Mouse (Mus musculus) kidney, embryonic 14.5 days (tissue): ENCODE results near the gene Adamtsl4. TPM values are rescaled to one million over a fixed set of nuclear protein-coding genes. Genes with fewer than 3 reads are reported as not detected.

Experiments used
- ATAC-seq: fragments of 200-750 bp; cut with Nextera tagmentation; 2 replicates; pipeline ENCODE4 v1.8.0; 2017; ENCODE audit warnings: moderate number of reproducible peaks, mild to moderate bottlenecking, moderate TSS enrichment, moderate library complexity; ENCODE audit not compliant: low FRiP score, low TSS enrichment
- H3K27ac ChIP-seq: fragments of 300-500 bp; sonication (generic); 2 replicates; pipeline ENCODE4 v1.5.1; 2014; ENCODE audit warnings: low read depth, mild to moderate bottlenecking, low read length, moderate library complexity, mixed read lengths
- H3K27me3 ChIP-seq: fragments of 300-500 bp; sonication (generic); 2 replicates; pipeline ENCODE4 v1.6.1; 2014; ENCODE audit warnings: mild to moderate bottlenecking, low read length; ENCODE audit not compliant: control insufficient read depth, insufficient read depth
- H3K36me3 ChIP-seq: fragments of 300-500 bp; sonication (generic); 2 replicates; pipeline ENCODE4 v1.6.1; 2014; ENCODE audit warnings: low read length, mixed read lengths; ENCODE audit not compliant: control insufficient read depth, insufficient read depth
- H3K4me1 ChIP-seq: fragments of 300-500 bp; sonication (generic); 2 replicates; pipeline ENCODE4 v1.6.1; 2014; ENCODE audit warnings: low read length, mixed read lengths; ENCODE audit not compliant: control insufficient read depth, insufficient read depth
- H3K4me2 ChIP-seq: fragments of 300-500 bp; sonication (generic); replicated peaks from 2 replicates; pipeline ENCODE4 v1.6.1; 2014; ENCODE audit warnings: low read depth, mild to moderate bottlenecking, low read length
- H3K4me3 ChIP-seq: fragments of 300-500 bp; sonication (generic); 2 replicates; pipeline ENCODE4 v1.5.1; 2014; ENCODE audit warnings: mild to moderate bottlenecking, low read length
- H3K9ac ChIP-seq: fragments of 300-500 bp; sonication (generic); 2 replicates; pipeline ENCODE4 v1.6.1; 2014; ENCODE audit warnings: low read depth, mild to moderate bottlenecking, low read length, moderate library complexity
- H3K9me3 ChIP-seq: fragments of 300-500 bp; sonication (generic); 2 replicates; pipeline ENCODE4 v1.6.1; 2016; ENCODE audit warnings: low read length; ENCODE audit not compliant: control insufficient read depth
- WGBS: fragments of 180-500 bp; shearing (Covaris S2); extraction: QIAGEN DNeasy Blood & Tissue Kit; methylation state at CpG from one replicate; pipeline ENCODE4 v1.1.7; 2014; 5-methylcytosine and 5-hydroxymethylcytosine counted together
- microRNA-seq: library from miRNA; unstranded; fragments of <30 nt; microRNA quantifications from one replicate; pipeline ENCODE4, GENCODE M21; 2016
- polyA plus RNA-seq: library from polyadenylated mRNA; unstranded; fragments of >200 nt; fragmentation: Nextera tagmentation; extraction: Ambion mirVana; gene quantifications from 2 replicates; pipeline ENCODE4 v1.2.1, GENCODE M21; 2014

Adamtsl4 gene
- polyA plus RNA-seq, 1 experiment from 2014 or later = 3.7 TPM

GRCm38 (mm10) chr3:95631304-95631703 is 56.4 kb downstream of the Adamtsl4 start:
- no peak overlapping the region for H3K4me3 ChIP-seq
- no peaks in the 10 kb centered on the region for H3K4me1 ChIP-seq
- no peak overlapping the region for H3K4me2 ChIP-seq
- ATAC-seq = no peak
- no peak overlapping the region for H3K27ac ChIP-seq
- WGBS = 60% methylated on average over 6 of the region's 6 CpGs
- H3K27me3 ChIP-seq = no peaks in the 10 kb centered on the region
- H3K9me3 ChIP-seq = no peaks in the 10 kb centered on the region
- no peak overlapping the region for H3K9ac ChIP-seq
- H3K36me3 ChIP-seq = peaks cover 95% of the 10 kb centered on the region

DNA sequence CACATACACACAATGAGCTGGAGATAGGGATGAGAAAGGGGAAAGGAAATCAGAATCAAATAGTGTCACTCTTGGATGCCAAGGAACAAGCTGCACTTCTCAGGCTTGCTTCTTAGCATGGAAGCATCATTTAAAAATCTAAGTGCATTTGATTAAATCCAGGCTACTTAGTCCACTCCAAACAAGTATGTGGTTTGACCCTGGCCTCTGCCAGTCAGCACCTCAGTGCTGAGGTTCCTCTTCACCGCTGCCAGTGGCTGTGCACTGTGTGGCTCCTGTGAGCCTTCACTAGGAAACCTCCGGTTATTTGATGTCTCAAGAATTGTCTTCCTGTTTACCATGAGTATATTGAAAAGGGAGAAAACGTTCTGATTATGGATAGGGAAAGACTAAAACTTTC is 56.9 kb downstream of the Adamtsl4 start:
- no peak overlapping the region for H3K27ac ChIP-seq
- no peak for ATAC-seq
- H3K9ac ChIP-seq = no peak overlapping the region
- WGBS = 89% methylated on average over 3 of the region's 3 CpGs
- peaks cover 92% of the 10 kb centered on the region for H3K36me3 ChIP-seq
- no peak overlapping the region for H3K4me3 ChIP-seq
- H3K4me2 ChIP-seq = no peak overlapping the region
- no peaks in the 10 kb centered on the region for H3K9me3 ChIP-seq
- H3K27me3 ChIP-seq = no peaks in the 10 kb centered on the region
- H3K4me1 ChIP-seq = no peaks in the 10 kb centered on the region

DNA sequence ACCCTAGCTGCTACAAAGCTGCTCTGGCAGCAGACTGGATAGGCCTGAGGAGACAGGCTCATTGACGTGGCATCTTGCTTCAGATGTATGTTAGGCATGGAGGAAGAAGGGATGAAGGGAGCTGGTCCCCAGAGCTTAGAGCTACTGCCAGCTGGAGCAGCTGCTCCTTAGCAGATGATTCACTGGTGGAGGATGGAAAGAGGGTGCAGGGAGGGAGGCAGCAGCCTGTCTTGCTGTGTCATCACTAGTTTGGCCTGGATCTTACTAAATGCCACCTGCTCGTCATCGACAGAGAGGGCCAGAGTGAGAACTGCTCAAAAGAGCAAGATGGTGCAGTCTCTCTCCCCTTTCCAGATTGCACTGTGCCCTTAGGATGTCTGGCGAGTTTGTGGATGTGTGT is 58.0 kb downstream of the Adamtsl4 start:
- no peaks in the 10 kb centered on the region for H3K9me3 ChIP-seq
- H3K4me1 ChIP-seq = no peaks in the 10 kb centered on the region
- no peak overlapping the region for H3K4me3 ChIP-seq
- no peak overlapping the region for H3K9ac ChIP-seq
- no peak for ATAC-seq
- 88% methylated on average over 4 of the region's 4 CpGs for WGBS
- no peak overlapping the region for H3K27ac ChIP-seq
- peaks cover 81% of the 10 kb centered on the region for H3K36me3 ChIP-seq
- no peaks in the 10 kb centered on the region for H3K27me3 ChIP-seq
- no peak overlapping the region for H3K4me2 ChIP-seq

- H3K27ac ChIP-seq = no peak overlapping the region
- no peak overlapping the region for H3K4me3 ChIP-seq
- peaks cover 62% of the 10 kb centered on the region for H3K36me3 ChIP-seq
- WGBS = 72% methylated on average over 5 of the region's 5 CpGs
- no peak overlapping the region for H3K4me2 ChIP-seq
- H3K9ac ChIP-seq = no peak overlapping the region
- no peaks in the 10 kb centered on the region for H3K9me3 ChIP-seq
- ATAC-seq = no peak
- H3K27me3 ChIP-seq = no peaks in the 10 kb centered on the region
- no peaks in the 10 kb centered on the region for H3K4me1 ChIP-seq
These were observed 60.0 kb downstream of the Adamtsl4 start for GRCm38 (mm10) chr3:95627763-95628162.

Small RNA genes lying within 50 kb of the gene (microRNA-seq; reads per million reads assigned to microRNA genes)
- not detected for gene Mir7014

Other genes with a start within 250 kb of the Adamtsl4 start
- gene Ctsk, start 188.7 kb downstream of the Adamtsl4 start, polyA plus RNA-seq = 3.0 and 3.6 TPM in 2 replicates
- 9.9 and 12.2 TPM in 2 replicates for gene Ctss, start 161.1 kb downstream of the Adamtsl4 start, polyA plus RNA-seq
- gene Hormad1, start 128.2 kb downstream of the Adamtsl4 start, polyA plus RNA-seq = not detected in 2 replicates
- 28.2 and 35.6 TPM in 2 replicates for gene Golph3l, start 99.0 kb downstream of the Adamtsl4 start, polyA plus RNA-seq
- gene Ensa, start 62.9 kb downstream of the Adamtsl4 start, polyA plus RNA-seq = 64.0 and 66.9 TPM in 2 replicates
- gene Mcl1, start 29.1 kb downstream of the Adamtsl4 start, polyA plus RNA-seq = 47.4 and 76.1 TPM in 2 replicates
- 168 and 204 TPM in 2 replicates for gene Ecm1, start 51.7 kb upstream of the Adamtsl4 start, polyA plus RNA-seq
- 37.5 and 56.6 TPM in 2 replicates for gene Tars2, start 72.3 kb upstream of the Adamtsl4 start, polyA plus RNA-seq
- gene Rprd2, start 130.9 kb upstream of the Adamtsl4 start, polyA plus RNA-seq = 20.4 and 27.2 TPM in 2 replicates
- gene Prpf3, start 168.0 kb upstream of the Adamtsl4 start, polyA plus RNA-seq = 51.2 and 60.8 TPM in 2 replicates
- 377 and 496 TPM in 2 replicates for gene Mrps21, start 183.6 kb upstream of the Adamtsl4 start, polyA plus RNA-seq
- 4.0 and 5.3 TPM in 2 replicates for gene Ciart, start 194.3 kb upstream of the Adamtsl4 start, polyA plus RNA-seq
- 33.6 and 35.6 TPM in 2 replicates for gene BC028528, start 204.1 kb upstream of the Adamtsl4 start, polyA plus RNA-seq
- gene Aph1a, start 206.1 kb upstream of the Adamtsl4 start, polyA plus RNA-seq = 40.4 and 83.2 TPM in 2 replicates
- 21.0 and 25.9 TPM in 2 replicates for gene Car14, start 216.8 kb upstream of the Adamtsl4 start, polyA plus RNA-seq
- 78.3 and 89.0 TPM in 2 replicates for gene Anp32e, start 241.3 kb upstream of the Adamtsl4 start, polyA plus RNA-seq